Mouse (Mus musculus) bone marrow macrophage, adult 2 months (primary cell): ENCODE measurements around the gene Ces1g.

ENCODE experiments used
- CTCF ChIP-seq: IDR thresholded peaks from 2 replicates; pipeline ENCODE4 v1.5.1; 2012; ENCODE audit warnings: low read depth, mild to moderate bottlenecking, low read length, moderate library complexity
- POLR2A ChIP-seq: IDR thresholded peaks from 2 replicates; pipeline ENCODE4 v1.6.1; 2012; ENCODE audit warnings: mild to moderate bottlenecking, low read depth, low read length, borderline replicate concordance

- no peak for TF ChIP-seq CTCF
- TF ChIP-seq POLR2A: no peak
Measured at GRCm38 (mm10) chr8:93279556-93279955, 57.6 kb downstream of the Ces1g start, which contains the start of gene Ces1f.
